Mouse (Mus musculus): ENCODE data around the gene Psmb8. TPM values are rescaled to one million over a fixed set of nuclear protein-coding genes. Genes with fewer than 3 reads are reported as not detected.
A peak's percentile ranks its signal among the peaks of the same experiment; 100 is the strongest.
"Not testable (repeated sequence)": the region's sequence is repeated elsewhere in the genome, so short reads cannot be mapped to it uniquely, and the experiment has no call there.

The Psmb8 gene
- total RNA-seq, 2 experiments from 2014 or later, result 2.3 to 4.4 TPM

GRCm38 (mm10) chr17:34210599-34210998 lies 13.1 kb downstream of the Psmb8 start:
- DNase-seq (ENCODE audit: low spot score in 2 of 2), result no peak

- no peak for DNase-seq (ENCODE audit: low spot score in 2 of 2)
Observed at GRCm38 (mm10) chr17:34211746-34212365, 14.3 kb downstream of the Psmb8 start.

- no peak for DNase-seq (ENCODE audit: low spot score in 2 of 2)
Observed at GRCm38 (mm10) chr17:34213936-34214335, 16.4 kb downstream of the Psmb8 start.

- DNase-seq (ENCODE audit: low spot score in 2 of 2), result no peak
Observed at GRCm38 (mm10) chr17:34215176-34215575, 17.7 kb downstream of the Psmb8 start.

- no peak for DNase-seq (ENCODE audit: low spot score in 2 of 2)
Observed at GRCm38 (mm10) chr17:34217216-34217928, 19.9 kb downstream of the Psmb8 start.

- DNase-seq (ENCODE audit: low spot score in 2 of 2), result no peak
Observed at GRCm38 (mm10) chr17:34217986-34218385, 20.5 kb downstream of the Psmb8 start.

- peak; percentile 32 to 45 for DNase-seq (ENCODE audit: low spot score in 2 of 2)
Observed at GRCm38 (mm10) chr17:34218675-34219074, 21.2 kb downstream of the Psmb8 start.

- DNase-seq (ENCODE audit: low spot score in 2 of 2), result peak; percentile 66 to 70
Observed at GRCm38 (mm10) chr17:34219096-34219495, 21.6 kb downstream of the Psmb8 start.

GRCm38 (mm10) chr17:34219801-34220200 lies 22.3 kb downstream of the Psmb8 start:
- DNase-seq (ENCODE audit: low spot score in 2 of 2), result not testable (repeated sequence)

- DNase-seq (ENCODE audit: low spot score in 2 of 2), result not testable (repeated sequence)
Observed at GRCm38 (mm10) chr17:34220401-34220800, 22.9 kb downstream of the Psmb8 start.

- DNase-seq (ENCODE audit: low spot score in 2 of 2), result no peak
Observed at GRCm38 (mm10) chr17:34224816-34225215, 27.3 kb downstream of the Psmb8 start.

- no peak for DNase-seq (ENCODE audit: low spot score in 2 of 2)
Observed at GRCm38 (mm10) chr17:34225426-34225825, 27.9 kb downstream of the Psmb8 start.

- not testable (repeated sequence) for DNase-seq (ENCODE audit: low spot score in 2 of 2)
Observed at GRCm38 (mm10) chr17:34225911-34226310, 28.4 kb downstream of the Psmb8 start.

- not testable (repeated sequence) for DNase-seq (ENCODE audit: low spot score in 2 of 2)
Observed at GRCm38 (mm10) chr17:34230971-34231370, 33.5 kb downstream of the Psmb8 start.

GRCm38 (mm10) chr17:34232021-34232420 lies 34.5 kb downstream of the Psmb8 start:
- DNase-seq (ENCODE audit: low spot score in 2 of 2), result not testable (repeated sequence)

GRCm38 (mm10) chr17:34234926-34235325 lies 37.4 kb downstream of the Psmb8 start:
- peak; percentile 75 to 82 for DNase-seq (ENCODE audit: low spot score in 2 of 2)

GRCm38 (mm10) chr17:34236691-34237090 lies 39.2 kb downstream of the Psmb8 start:
- no peak for DNase-seq (ENCODE audit: low spot score in 2 of 2)

- no peak for DNase-seq (ENCODE audit: low spot score in 2 of 2)
Observed at GRCm38 (mm10) chr17:34237741-34238140, 40.2 kb downstream of the Psmb8 start.

- no peak for DNase-seq (ENCODE audit: low spot score in 2 of 2)
Observed at GRCm38 (mm10) chr17:34238706-34239105, 41.2 kb downstream of the Psmb8 start, which contains the start of gene H2-Ob. Gene H2-Ob (plus strand): TSS chr17:34238903.

- DNase-seq (ENCODE audit: low spot score in 2 of 2), result no peak
Observed at GRCm38 (mm10) chr17:34239601-34240041, 42.1 kb downstream of the Psmb8 start.

- DNase-seq (ENCODE audit: low spot score in 2 of 2), result no peak
Observed at GRCm38 (mm10) chr17:34240366-34240765, 42.8 kb downstream of the Psmb8 start.

GRCm38 (mm10) chr17:34240916-34241315 lies 43.4 kb downstream of the Psmb8 start:
- peak in 1 of 2 experiments; percentile 1 for DNase-seq (ENCODE audit: low spot score in 2 of 2)

GRCm38 (mm10) chr17:34244656-34245055 lies 47.1 kb downstream of the Psmb8 start:
- no peak for DNase-seq (ENCODE audit: low spot score in 2 of 2)

Measured in layer of hippocampus, postnatal 10 days (tissue).